Mouse (Mus musculus): ENCODE measurements at regions not wholly inside any gene's neighbourhood (a gene's known extent, or its start where the extent isn't known, plus 50 kb on each side); places are given as distances from the start of the nearest gene placed in this dataset.

DNA sequence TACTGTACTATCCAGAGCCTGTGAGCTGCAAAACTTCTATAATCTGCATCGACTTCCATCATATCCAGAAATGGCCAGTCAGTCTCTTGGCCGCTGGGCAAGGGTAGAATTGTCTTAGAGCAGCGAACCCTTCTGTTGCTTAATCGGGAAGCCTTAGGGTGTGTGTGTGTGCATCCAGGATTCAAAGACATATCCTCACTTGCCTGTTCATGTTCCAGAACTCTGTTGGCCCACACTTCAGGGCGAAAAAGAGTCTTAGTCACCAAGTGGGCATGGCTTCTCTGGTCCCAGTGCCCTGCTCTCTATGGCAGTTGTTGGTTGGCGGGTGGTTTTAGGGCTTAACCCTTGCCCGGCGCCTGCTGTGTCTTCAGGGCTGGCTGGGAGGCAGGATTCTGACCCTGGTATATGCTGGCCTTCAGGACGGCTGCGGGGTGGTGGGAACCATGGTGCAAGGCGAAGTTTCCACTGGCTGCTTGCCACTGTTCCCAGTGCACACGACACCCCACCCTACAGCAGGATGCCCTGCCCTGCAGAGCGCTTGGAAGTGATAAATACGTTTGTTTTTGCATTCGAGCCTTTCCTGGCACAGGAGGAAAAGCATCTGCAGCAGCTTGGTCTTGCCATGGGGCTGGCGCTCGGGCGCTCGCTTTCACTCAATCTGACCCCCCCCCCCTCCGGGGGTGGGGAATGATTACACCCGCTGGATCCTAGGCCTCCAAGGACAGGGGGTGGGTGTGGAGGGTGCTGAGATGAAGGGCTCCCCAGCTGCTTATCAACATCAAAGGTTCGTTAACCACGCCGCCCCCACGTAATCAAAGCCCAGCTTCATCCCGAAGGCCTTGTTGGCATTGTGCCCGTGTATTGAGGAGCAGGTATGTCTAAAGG, 54.9 kb upstream of the Itga6 start:
- no peak for DNase-seq (ENCODE audit: low spot score in 2 of 2)

DNA sequence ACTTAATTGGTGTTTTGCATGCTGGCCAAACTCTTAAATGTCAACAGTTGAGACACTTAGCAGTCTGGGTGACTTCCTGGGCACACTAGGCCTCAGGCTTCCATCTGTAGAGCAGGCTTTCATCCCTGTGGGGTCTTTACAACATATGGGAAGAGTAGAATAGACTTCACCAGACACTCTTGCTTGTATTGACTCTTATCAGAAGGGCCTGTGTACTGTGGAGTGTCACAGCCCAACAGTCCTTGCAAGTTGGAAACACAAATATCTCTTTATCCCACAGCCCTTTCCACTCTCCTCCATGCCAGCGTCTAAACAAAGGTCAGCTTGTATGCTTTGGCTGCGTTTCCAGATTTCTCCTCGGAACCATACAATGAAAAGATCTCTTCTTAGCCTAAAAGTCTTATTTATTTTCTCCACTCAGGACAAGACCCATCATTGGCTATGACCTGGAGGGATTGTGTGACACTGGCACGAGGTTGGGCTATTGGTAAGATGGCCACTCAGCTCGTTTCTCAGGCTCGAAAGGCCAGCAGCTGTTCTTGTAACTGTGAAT, 50.6 kb upstream of the Itga6 start:
- peak; percentile 34 to 54 for DNase-seq (ENCODE audit: low spot score in 2 of 2)

Data from right cerebral cortex, postnatal 10 days (tissue).